Mouse (Mus musculus): ENCODE results near the gene Olfr707. TPM values are rescaled to one million over a fixed set of nuclear protein-coding genes. Genes with fewer than 3 reads are reported as not detected.

The Olfr707 gene
- polyA plus RNA-seq, 1 experiment from 2014 or later = not detected

Other genes with a start within 250 kb of the Olfr707 start
- not detected in 2 replicates for gene Olfr693, start 220.7 kb downstream of the Olfr707 start, polyA plus RNA-seq (2014; fragmentation: Nextera tagmentation; extraction: Ambion mirVana)
- not detected in 2 replicates for gene Olfr694, start 209.4 kb downstream of the Olfr707 start, polyA plus RNA-seq (2014; fragmentation: Nextera tagmentation; extraction: Ambion mirVana)
- gene Olfr695, start 184.8 kb downstream of the Olfr707 start, polyA plus RNA-seq (2014; fragmentation: Nextera tagmentation; extraction: Ambion mirVana) = not detected in 2 replicates
- not detected in 2 replicates for gene Olfr697, start 158.8 kb downstream of the Olfr707 start, polyA plus RNA-seq (2014; fragmentation: Nextera tagmentation; extraction: Ambion mirVana)
- not detected in 2 replicates for gene Olfr698, start 145.8 kb downstream of the Olfr707 start, polyA plus RNA-seq (2014; fragmentation: Nextera tagmentation; extraction: Ambion mirVana)
- not detected in 2 replicates for gene Olfr699, start 108.0 kb downstream of the Olfr707 start, polyA plus RNA-seq (2014; fragmentation: Nextera tagmentation; extraction: Ambion mirVana)
- not detected in 2 replicates for gene Olfr700, start 92.4 kb downstream of the Olfr707 start, polyA plus RNA-seq (2014; fragmentation: Nextera tagmentation; extraction: Ambion mirVana)
- not detected in 2 replicates for gene Olfr701, start 87.1 kb downstream of the Olfr707 start, polyA plus RNA-seq (2014; fragmentation: Nextera tagmentation; extraction: Ambion mirVana)
- gene Olfr702, start 67.3 kb downstream of the Olfr707 start, polyA plus RNA-seq (2014; fragmentation: Nextera tagmentation; extraction: Ambion mirVana) = not detected in 2 replicates
- not detected in 2 replicates for gene Olfr703, start 57.9 kb downstream of the Olfr707 start, polyA plus RNA-seq (2014; fragmentation: Nextera tagmentation; extraction: Ambion mirVana)
- gene Olfr704, start 38.1 kb downstream of the Olfr707 start, polyA plus RNA-seq (2014; fragmentation: Nextera tagmentation; extraction: Ambion mirVana) = not detected in 2 replicates
- gene Olfr705, start 24.4 kb downstream of the Olfr707 start, polyA plus RNA-seq (2014; fragmentation: Nextera tagmentation; extraction: Ambion mirVana) = not detected in 2 replicates
- not detected in 2 replicates for gene Olfr706, start 13.1 kb downstream of the Olfr707 start, polyA plus RNA-seq (2014; fragmentation: Nextera tagmentation; extraction: Ambion mirVana)
- gene Olfr1532-ps1, start 6.8 kb upstream of the Olfr707 start, polyA plus RNA-seq (2014; fragmentation: Nextera tagmentation; extraction: Ambion mirVana) = not detected in 2 replicates
- not detected in 2 replicates for gene Olfr709-ps1, start 31.0 kb upstream of the Olfr707 start, polyA plus RNA-seq (2014; fragmentation: Nextera tagmentation; extraction: Ambion mirVana)
- gene Olfr710, start 47.1 kb upstream of the Olfr707 start, polyA plus RNA-seq (2014; fragmentation: Nextera tagmentation; extraction: Ambion mirVana) = not detected in 2 replicates
- gene Olfr6, start 62.7 kb upstream of the Olfr707 start, polyA plus RNA-seq (2014; fragmentation: Nextera tagmentation; extraction: Ambion mirVana) = not detected in 2 replicates
- not detected in 2 replicates for gene Olfr711, start 74.2 kb upstream of the Olfr707 start, polyA plus RNA-seq (2014; fragmentation: Nextera tagmentation; extraction: Ambion mirVana)
- not detected in 2 replicates for gene Olfr2, start 104.8 kb upstream of the Olfr707 start, polyA plus RNA-seq (2014; fragmentation: Nextera tagmentation; extraction: Ambion mirVana)
- gene Olfr713, start 129.9 kb upstream of the Olfr707 start, polyA plus RNA-seq (2014; fragmentation: Nextera tagmentation; extraction: Ambion mirVana) = not detected in 2 replicates
- gene Olfr714, start 169.7 kb upstream of the Olfr707 start, polyA plus RNA-seq (2014; fragmentation: Nextera tagmentation; extraction: Ambion mirVana) = not detected in 2 replicates
- gene Olfr17, start 192.0 kb upstream of the Olfr707 start, polyA plus RNA-seq (2014; fragmentation: Nextera tagmentation; extraction: Ambion mirVana) = not detected in 2 replicates
- gene Olfr715b, start 209.1 kb upstream of the Olfr707 start, polyA plus RNA-seq (2014; fragmentation: Nextera tagmentation; extraction: Ambion mirVana) = not detected in 2 replicates
- gene Olfr715, start 229.8 kb upstream of the Olfr707 start, polyA plus RNA-seq (2014; fragmentation: Nextera tagmentation; extraction: Ambion mirVana) = not detected in 2 replicates
- gene Olfr716, start 237.1 kb upstream of the Olfr707 start, polyA plus RNA-seq (2014; fragmentation: Nextera tagmentation; extraction: Ambion mirVana) = not detected in 2 replicates

Data from kidney, embryonic 14.5 days (tissue).